Mouse (Mus musculus): Measurements from ENCODE around the gene Atg9a.

GRCm38 (mm10) chr1:75190577-75190976 lies 1.4 kb downstream of the Atg9a start:
- TF ChIP-seq GATA1 (IDR thresholded peaks at IDR 0.05; ENCODE audit: borderline replicate concordance, low read length) = no peak
- no peak for TF ChIP-seq FLI1 (IDR thresholded peaks at IDR 0.05; ENCODE audit: low read length)
